Mouse (Mus musculus): Measurements from ENCODE around the gene Plce1.

- TF ChIP-seq CTCF (IDR thresholded peaks at IDR 0.05; ENCODE audit: extremely low read depth, insufficient read depth, low read length) (no peak), POLR2A (IDR thresholded peaks at IDR 0.05; ENCODE audit: extremely low read depth, insufficient read depth, low read length) (no peak)
Observed at GRCm38 (mm10) chr19:38610809-38611208, 129.9 kb downstream of the Plce1 start.

Data from cortical plate, adult 2 months (tissue).